Mouse (Mus musculus) liver, adult 2 months (tissue): ENCODE measurements around the gene Osbpl5. TPM values are rescaled to one million over a fixed set of nuclear protein-coding genes. Genes with fewer than 3 reads are reported as not detected.

Source experiments
- DNase-seq: peaks from one replicate; pipeline ENCODE4 v3.0.0-alpha.2; 2011; ENCODE audit warnings: low read depth, low spot score; ENCODE audit errors: extremely low read depth
- H3K27ac ChIP-seq: fragments of 200-500 bp; replicated peaks from 2 replicates; pipeline ENCODE4 v1.5.1; 2012; ENCODE audit warnings: low read depth, mild to moderate bottlenecking, control low read depth, inconsistent platforms, low read length; ENCODE audit not compliant: insufficient read depth
- H3K27me3 ChIP-seq: fragments of 200-500 bp; 2 replicates; pipeline ENCODE4 v1.6.1; 2012; ENCODE audit warnings: mild to moderate bottlenecking, moderate library complexity, low read length, inconsistent platforms; ENCODE audit not compliant: control insufficient read depth, insufficient read depth
- H3K36me3 ChIP-seq: fragments of 200-500 bp; 2 replicates; pipeline ENCODE4 v1.6.1; 2012; ENCODE audit warnings: low read length, inconsistent platforms; ENCODE audit not compliant: control insufficient read depth, insufficient read depth
- H3K4me1 ChIP-seq: fragments of 200-500 bp; 2 replicates; pipeline ENCODE4 v1.6.1; 2011; ENCODE audit warnings: low read length; ENCODE audit not compliant: control insufficient read depth, insufficient read depth
- H3K4me3 ChIP-seq: fragments of 200-500 bp; 2 replicates; pipeline ENCODE4 v1.5.1; 2011; ENCODE audit warnings: low read depth, mild to moderate bottlenecking, control low read depth, low read length, moderate library complexity; ENCODE audit not compliant: insufficient read depth
- H3K79me2 ChIP-seq: fragments of 200-500 bp; 2 replicates; pipeline ENCODE4 v1.6.1; 2012; ENCODE audit warnings: inconsistent platforms, mild to moderate bottlenecking, low read length, moderate library complexity; ENCODE audit not compliant: control insufficient read depth, insufficient read depth
- H3K9ac ChIP-seq: fragments of 200-500 bp; 2 replicates; pipeline ENCODE4 v1.6.1; 2012; ENCODE audit warnings: low read depth, mild to moderate bottlenecking, control low read depth, inconsistent platforms, low read length
- CTCF ChIP-seq: fragments of 200-500 bp; IDR thresholded peaks from 2 replicates; pipeline ENCODE4 v1.5.1; 2011; ENCODE audit warnings: low read depth, low read length, control low read depth
- POLR2A ChIP-seq: fragments of 200-500 bp; IDR thresholded peaks from 2 replicates; pipeline ENCODE4 v1.6.1; 2011; ENCODE audit warnings: low read length, control low read depth; ENCODE audit not compliant: insufficient read depth; ENCODE audit errors: extremely low read depth
- WGBS: fragments of 180-500 bp; shearing (Covaris S2); methylation state at CpG from one replicate; pipeline ENCODE4 v1.1.7; 2018; 5-methylcytosine and 5-hydroxymethylcytosine counted together
- polyA plus RNA-seq: library from polyadenylated mRNA; depleted of rRNA; stranded (reverse); fragments of >200 nt; gene quantifications from 2 replicates; pipeline ENCODE4 v1.2.3, GENCODE M21; 2012
- total RNA-seq: library from RNA; depleted of rRNA; stranded (reverse); fragments of >200 nt; gene quantifications from 2 replicates; pipeline ENCODE4 v1.2.3, GENCODE M21; 2014

Gene Osbpl5
- total and polyA plus RNA-seq, 2 experiments, result 2.7 to 3.8 TPM

DNA sequence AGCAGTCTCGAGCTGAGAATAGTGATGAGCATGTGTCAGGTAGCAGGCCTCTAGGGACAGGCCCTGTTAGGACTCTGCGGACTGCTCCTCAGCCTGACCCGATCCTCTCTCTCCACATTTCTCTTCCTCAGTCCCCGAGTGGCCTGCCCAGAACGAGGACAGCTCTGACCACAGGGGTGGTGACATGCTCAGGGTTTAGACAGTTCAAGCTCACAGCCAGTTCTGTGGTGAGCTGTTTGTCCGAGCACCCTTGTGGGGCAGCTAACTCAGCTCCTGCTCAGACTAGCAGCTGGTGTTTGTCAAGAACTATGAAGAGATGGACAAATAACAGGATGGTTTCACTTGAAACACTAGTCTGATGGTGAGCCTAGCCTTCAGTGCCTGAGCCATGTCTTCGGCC is 45.4 kb downstream of the Osbpl5 start:
- no peak for DNase-seq
- no peaks in the 10 kb centered on the region for H3K4me1 ChIP-seq
- no peak overlapping the region for H3K27ac ChIP-seq
- no peak for TF ChIP-seq CTCF
- TF ChIP-seq POLR2A, result no peak
- H3K36me3 ChIP-seq, result no peaks in the 10 kb centered on the region
- no peak overlapping the region for H3K9ac ChIP-seq
- H3K79me2 ChIP-seq, result no peaks in the 10 kb centered on the region
- H3K4me3 ChIP-seq, result no peak overlapping the region
- H3K27me3 ChIP-seq, result no peaks in the 10 kb centered on the region
- 92% methylated on average over 7 of the region's 7 CpGs for WGBS

DNA sequence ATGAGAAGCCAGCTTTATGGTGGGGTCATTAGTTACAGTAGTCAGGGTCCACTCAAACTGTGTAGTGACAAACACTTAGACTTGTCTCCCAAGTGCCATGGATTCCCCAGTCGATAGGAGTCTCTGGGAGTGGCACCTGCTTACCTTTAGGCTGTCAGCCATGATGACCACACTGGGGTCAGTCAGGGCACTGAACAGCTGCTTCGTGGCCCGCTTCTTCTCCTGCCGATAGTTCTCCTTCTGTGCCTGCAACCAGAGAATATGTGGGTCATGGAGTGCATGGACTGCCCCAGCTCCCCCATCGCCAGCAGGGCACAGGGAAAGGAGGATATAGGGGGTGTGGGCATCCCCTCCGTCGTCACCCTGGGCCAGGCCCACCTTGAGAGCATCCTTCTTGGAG is 47.4 kb downstream of the Osbpl5 start:
- DNase-seq, result no peak
- WGBS, result 91% methylated on average over 7 of the region's 7 CpGs
- H3K79me2 ChIP-seq, result no peaks in the 10 kb centered on the region
- TF ChIP-seq CTCF, result no peak
- no peak for TF ChIP-seq POLR2A
- no peaks in the 10 kb centered on the region for H3K4me1 ChIP-seq
- H3K27me3 ChIP-seq, result no peaks in the 10 kb centered on the region
- H3K9ac ChIP-seq, result no peak overlapping the region
- no peak overlapping the region for H3K27ac ChIP-seq
- no peaks in the 10 kb centered on the region for H3K36me3 ChIP-seq
- H3K4me3 ChIP-seq, result no peak overlapping the region

DNA sequence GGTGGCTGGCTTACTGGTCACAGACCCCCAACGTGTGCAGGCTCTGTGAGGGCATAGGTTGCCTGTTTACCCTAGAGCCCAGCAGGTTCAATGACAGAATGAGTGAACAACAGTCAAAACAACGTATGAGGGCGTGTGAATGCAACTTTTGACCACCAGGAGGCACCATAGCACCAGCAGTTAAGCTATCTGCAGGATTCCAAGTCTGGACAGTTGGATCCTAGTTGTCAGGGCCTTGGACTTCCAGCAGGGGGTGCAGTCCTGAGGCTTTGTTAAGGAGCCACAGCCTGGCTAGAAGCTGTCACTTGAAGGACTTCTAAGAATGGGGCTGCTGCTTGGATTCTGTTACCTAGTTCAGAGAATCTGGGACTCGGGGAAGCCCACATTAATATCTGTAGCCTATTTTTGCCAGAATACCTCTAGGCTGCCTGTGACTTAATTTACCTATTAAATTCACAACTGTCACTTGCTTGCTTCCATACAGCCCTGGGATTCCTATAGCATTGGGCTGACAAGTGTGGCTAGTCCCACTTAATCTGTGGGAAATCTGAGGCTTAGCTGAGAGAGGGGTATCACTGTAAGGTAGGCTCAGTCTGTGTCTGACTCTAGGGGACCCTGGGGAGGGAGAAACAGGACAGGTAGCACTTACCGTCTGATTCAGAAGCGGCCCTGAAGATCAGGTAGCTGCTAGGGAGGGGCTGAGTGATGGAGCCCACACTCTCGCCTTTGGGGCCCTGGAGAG is 49.9 kb downstream of the Osbpl5 start:
- H3K27ac ChIP-seq, result no peak overlapping the region
- no peak overlapping the region for H3K9ac ChIP-seq
- WGBS, result 44% methylated on average over 7 of the region's 7 CpGs
- TF ChIP-seq POLR2A, result no peak
- peak; percentile 98 for TF ChIP-seq CTCF
- H3K27me3 ChIP-seq, result no peaks in the 10 kb centered on the region
- no peaks in the 10 kb centered on the region for H3K36me3 ChIP-seq
- no peak overlapping the region; the same call in 1 of the 2 replicates for H3K4me3 ChIP-seq
- DNase-seq, result peak; percentile 89
- no peaks in the 10 kb centered on the region for H3K4me1 ChIP-seq
- no peaks in the 10 kb centered on the region for H3K79me2 ChIP-seq

DNA sequence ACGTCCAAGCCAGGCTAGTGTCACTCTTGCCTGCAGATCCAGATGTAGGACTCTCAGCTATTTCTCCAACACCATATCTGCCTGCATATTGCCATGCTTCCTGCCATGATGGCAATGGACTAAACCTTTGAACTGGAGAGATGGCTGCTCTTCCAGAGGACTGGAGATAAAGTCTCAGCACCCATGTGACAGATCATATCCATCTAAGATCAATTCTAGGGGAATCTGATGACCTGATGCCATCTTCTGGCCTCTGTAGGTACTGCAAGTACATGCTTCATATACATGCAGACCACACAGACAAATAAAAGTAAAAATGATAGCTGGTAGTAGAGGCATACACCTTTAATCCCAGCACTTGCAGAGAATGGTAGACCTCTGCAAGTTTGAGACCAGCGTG is 60.6 kb downstream of the Osbpl5 start:
- Histone ChIP-seq H3K4me1 (no peaks in the 10 kb centered on the region), H3K79me2 (no peaks in the 10 kb centered on the region), H3K4me3 (no peak overlapping the region), H3K27ac (no peak overlapping the region), H3K27me3 (no peaks in the 10 kb centered on the region), H3K9ac (no peak overlapping the region), H3K36me3 (no peaks in the 10 kb centered on the region; the same call in 1 of the 2 replicates)
- DNase-seq, result peak; percentile 44
- WGBS, result 66% methylated on average over 2 of the region's 2 CpGs
- TF ChIP-seq CTCF (peak; percentile 34; the same call in 1 of the 2 replicates), POLR2A (no peak)

GRCm38 (mm10) chr7:143694550-143694949 is 62.2 kb downstream of the Osbpl5 start:
- Histone ChIP-seq H3K27me3 (no peaks in the 10 kb centered on the region), H3K27ac (no peak overlapping the region), H3K79me2 (no peaks in the 10 kb centered on the region), H3K4me3 (no peak overlapping the region), H3K9ac (no peak overlapping the region), H3K36me3 (no peaks in the 10 kb centered on the region; the same call in 1 of the 2 replicates), H3K4me1 (no peaks in the 10 kb centered on the region)
- TF ChIP-seq CTCF (no peak), POLR2A (no peak)
- no peak for DNase-seq
- 92% methylated on average over 7 of the region's 7 CpGs for WGBS
